Mouse (Mus musculus): ENCODE measurements around the gene Fmo5.
A peak's percentile ranks its signal among the peaks of the same experiment; 100 is the strongest.

Fmo5 gene

DNA sequence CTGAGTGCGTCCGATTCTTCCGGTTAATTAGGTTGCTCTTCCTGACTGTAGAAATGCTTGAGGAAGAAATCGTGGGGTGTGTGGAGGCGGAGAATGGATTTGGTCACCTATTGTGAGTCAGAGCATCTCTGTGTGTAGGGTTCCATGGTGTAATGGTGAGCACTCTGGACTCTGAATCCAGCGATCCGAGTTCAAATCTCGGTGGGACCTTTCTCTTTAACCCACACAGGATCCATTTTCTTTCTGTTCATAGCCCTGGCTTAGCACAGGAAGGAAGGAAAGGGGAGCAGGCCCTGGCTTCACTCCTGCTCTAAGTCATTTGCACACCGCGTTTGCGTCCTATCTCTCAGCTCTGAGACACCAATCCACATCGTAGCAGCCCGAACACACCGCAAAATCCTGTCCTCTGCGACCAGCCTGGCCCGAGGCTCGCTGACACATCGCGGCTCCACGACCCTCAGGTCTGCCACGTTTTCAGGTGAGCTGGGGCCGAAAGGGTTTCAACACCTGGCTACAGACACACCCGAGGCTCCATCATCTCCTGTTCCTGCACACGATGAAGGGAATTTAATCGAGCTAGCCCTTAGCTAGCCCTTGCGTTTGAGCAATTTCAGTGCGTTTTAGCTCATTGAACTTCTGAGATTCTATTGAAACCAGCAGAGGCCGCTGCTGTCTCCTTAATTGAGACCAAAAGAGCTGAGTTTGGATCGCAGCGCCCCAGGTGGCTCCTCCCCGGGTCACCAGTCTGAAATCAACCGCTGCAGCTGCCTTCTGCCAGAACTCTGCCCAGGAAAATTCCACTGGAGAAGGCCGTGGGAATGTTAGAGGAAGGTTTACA is 52.9 kb downstream of the Fmo5 start:
- peak; percentile 80 for DNase-seq (ENCODE audit: low spot score)

GRCm38 (mm10) chr3:97682159-97682502 is 53.5 kb downstream of the Fmo5 start:
- no peak for DNase-seq (ENCODE audit: low spot score)

DNA sequence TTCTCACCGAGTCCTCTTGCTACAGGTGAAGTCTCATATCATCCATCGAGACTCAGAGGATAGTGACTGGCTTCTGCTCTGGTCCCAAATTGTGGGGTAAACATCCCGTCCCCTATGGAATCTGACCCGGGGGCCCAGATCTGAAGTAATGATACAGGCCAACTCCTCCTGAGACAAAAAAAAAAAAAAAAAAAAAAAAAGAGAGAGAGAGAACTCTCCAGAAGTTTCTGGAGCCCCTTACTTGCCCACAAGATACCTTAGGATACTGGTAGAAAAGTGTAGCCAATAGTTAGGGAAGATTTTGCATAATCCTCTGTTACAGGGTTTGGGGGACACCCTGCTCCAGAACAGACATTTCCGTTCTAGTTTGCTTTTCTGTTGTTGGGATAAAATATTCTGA is 54.0 kb downstream of the Fmo5 start:
- DNase-seq (ENCODE audit: low spot score) = no peak

DNA sequence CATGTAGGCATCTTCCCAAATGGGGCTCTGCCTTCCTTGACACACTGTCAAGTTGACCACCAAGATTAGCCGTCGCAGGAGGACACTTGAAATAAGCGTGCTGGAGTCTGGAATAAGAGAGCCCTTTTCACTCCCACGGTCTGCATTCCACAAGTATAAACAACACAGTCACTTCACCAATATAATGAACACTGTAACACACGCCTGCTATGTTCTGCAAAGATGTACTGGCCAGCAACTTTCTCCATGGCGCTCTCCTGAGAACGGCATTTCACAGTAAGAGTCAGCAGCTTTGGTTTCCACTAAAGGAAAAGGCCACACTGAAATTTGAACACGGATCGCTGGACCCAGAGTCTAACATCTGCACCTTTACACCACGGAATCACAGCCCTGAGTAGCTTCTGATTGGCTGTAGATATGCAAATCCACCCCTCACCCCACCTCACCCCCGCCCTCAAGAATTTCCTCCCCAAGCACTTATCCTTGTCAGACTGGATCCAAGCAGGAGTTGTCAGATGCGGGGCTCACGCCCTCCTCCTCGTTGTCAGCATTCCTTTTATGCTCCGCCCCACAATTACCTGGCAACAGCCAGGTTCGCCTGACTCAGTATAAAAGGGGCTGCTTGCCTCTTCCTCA is 55.1 kb downstream of the Fmo5 start:
- no peak for DNase-seq (ENCODE audit: low spot score)

GRCm38 (mm10) chr3:97686372-97687117 is 57.9 kb downstream of the Fmo5 start:
- no peak for DNase-seq (ENCODE audit: low spot score)

GRCm38 (mm10) chr3:97689289-97689688 is 60.7 kb downstream of the Fmo5 start:
- DNase-seq (ENCODE audit: low spot score) = no peak

DNA sequence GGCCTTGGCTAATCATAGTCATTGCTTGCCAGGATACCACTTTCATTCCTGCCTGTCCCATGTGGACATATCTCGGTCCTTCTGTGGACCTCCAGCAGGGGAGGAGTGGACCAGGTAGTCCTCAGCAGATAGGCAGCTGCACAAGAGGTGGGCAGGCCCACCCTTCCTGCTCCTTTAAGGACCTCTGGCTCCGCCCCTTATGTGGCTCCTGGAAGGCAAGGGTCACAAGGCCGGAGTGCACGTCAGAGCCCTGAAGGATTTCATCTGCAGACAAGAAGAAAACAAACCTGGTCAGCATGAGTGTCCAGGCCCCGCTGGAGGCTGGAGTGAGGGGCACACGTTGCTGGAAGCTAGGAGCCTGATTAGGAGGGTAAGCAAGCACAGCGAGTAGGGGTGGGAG is 62.0 kb downstream of the Fmo5 start:
- no peak for DNase-seq (ENCODE audit: low spot score)

GRCm38 (mm10) chr3:97691443-97692017 is 62.9 kb downstream of the Fmo5 start:
- no peak for DNase-seq (ENCODE audit: low spot score)

DNA sequence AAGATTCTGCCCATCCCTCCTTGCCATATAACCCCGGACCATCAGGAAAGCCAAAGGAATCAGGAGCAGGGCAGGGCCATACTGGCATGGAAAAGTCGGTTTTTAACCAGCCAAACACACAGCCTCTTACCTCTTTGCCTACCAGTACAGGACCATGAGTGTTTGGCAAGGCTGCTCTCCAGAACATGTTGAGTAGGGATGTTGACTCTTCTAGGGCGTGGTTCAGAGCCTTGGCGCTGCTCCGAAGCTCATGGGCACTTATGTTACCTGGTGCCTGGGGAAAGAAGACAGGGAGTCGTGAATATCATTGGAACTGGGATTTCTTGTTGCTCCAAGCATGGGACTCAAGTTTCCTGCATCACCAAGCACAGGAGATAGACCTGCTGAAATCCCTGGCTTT is 65.2 kb downstream of the Fmo5 start:
- DNase-seq (ENCODE audit: low spot score) = no peak

DNA sequence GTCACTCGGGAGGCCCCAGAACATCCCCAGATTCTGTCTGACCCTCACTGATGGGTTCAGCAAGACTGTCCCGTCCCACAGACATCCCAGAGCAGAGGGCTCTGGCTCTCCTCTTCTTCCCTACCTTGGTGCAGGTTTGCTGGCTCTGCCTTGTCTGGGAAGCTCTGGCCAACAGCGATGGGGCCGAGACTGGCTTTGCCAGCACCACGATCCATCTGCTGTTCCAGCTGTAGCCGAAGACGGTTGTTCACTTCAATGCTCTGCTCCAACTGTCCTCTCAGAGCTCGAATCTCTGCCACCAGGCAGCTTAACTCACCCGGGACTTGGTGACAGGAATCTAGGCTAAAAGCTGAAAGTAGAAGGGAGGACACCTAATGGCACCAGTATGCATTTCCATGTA is 68.3 kb downstream of the Fmo5 start:
- DNase-seq (ENCODE audit: low spot score) = no peak

DNA sequence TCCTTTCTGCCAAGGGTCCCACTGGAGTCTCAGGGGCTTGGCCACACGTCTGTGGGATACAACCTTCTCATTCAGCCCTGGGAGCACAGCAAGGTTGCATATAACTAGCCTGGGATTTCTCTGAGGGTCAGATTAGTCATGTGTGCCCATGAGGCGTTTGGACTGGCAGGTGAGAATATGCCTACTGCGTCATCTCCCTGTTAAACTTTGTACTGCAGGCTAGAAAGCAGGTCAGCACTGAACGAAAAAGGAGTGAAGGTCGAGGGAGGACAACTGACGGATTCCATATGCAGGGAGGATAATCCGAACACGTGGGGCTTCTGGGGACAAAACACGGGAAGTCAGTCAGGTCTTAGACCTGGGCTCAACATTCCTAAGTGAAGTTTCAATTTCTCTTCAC is 68.7 kb downstream of the Fmo5 start:
- no peak for DNase-seq (ENCODE audit: low spot score)

GRCm38 (mm10) chr3:97699061-97699460 is 70.5 kb downstream of the Fmo5 start:
- DNase-seq (ENCODE audit: low spot score) = no peak

DNA sequence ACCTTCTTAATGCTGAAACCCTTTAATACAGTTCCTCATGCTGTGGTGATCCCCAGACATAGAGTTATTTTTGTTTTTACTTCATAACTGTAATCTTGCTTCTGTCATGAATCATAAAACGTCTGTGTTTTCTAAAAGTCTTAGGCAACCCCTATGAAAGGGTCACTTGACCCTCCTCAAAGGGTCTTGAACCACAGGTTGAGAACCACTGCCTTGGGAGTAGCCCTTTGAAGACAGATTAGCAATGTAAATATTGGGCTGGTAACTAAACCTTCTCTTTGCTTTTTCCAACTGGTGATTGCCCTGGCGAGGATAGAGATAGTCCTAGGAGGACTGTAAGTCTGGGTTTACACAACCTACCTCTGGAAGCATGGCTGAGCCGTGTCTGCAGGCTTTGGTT is 72.6 kb downstream of the Fmo5 start:
- DNase-seq (ENCODE audit: low spot score) = no peak

DNA sequence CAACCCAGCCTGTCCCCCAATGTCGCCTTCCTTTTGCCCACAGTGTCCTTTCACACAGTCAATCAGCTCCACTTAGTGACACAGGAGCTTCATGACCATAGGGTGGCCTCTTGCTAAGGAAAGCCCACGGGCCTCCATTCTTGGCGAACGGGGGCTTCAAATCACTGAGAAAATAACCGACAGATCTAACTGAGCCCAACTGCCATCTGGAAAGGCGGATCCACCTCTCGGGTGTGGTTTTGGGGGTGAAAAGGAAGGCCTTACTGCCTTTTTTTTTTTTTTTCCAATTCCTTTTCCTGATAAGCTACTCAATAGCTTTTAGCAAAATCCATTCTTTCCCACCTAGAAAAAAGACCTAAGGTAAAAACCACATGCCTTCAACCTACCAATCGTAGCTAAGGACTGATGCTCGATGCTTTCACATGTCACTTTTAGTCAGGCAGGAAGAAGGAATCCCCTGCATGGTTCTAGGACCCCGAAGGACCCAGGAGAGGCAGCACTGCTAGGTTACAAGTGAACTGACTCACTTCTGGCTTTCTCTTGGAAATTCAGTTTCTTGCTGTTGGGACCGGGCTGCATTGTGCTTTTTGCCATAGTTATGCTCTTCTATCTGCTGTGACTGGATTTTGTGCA is 74.0 kb downstream of the Fmo5 start:
- no peak for DNase-seq (ENCODE audit: low spot score)
